Mouse (Mus musculus): ENCODE measurements around the gene Spz1. TPM values are rescaled to one million over a fixed set of nuclear protein-coding genes. Genes with fewer than 3 reads are reported as not detected.

Spz1 gene
- polyA plus RNA-seq, 1 experiment from 2014 or later, result not detected

GRCm38 (mm10) chr13:92557229-92557628 is 18.7 kb downstream of the Spz1 start:
- Histone ChIP-seq H3K9ac (no peak overlapping the region), H3K27ac (no peak overlapping the region), H3K4me2 (no peak overlapping the region), H3K36me3 (ENCODE audit: poor library complexity, severe bottlenecking) (no peaks in the 10 kb centered on the region), H3K4me3 (no peak overlapping the region), H3K27me3 (no peaks in the 10 kb centered on the region), H3K4me1 (peaks cover 2% of the 10 kb centered on the region; the same call in 1 of the 2 replicates), H3K9me3 (replicated peaks) (no peaks in the 10 kb centered on the region; the same call in 1 of the 2 replicates)
- ATAC-seq, result no peak
- 68% methylated on average over 2 of the region's 2 CpGs for WGBS

- no peaks in the 10 kb centered on the region for H3K27me3 ChIP-seq
- no peak overlapping the region for H3K4me2 ChIP-seq
- H3K9me3 ChIP-seq (replicated peaks), result peaks cover under 1% of the 10 kb centered on the region
- H3K27ac ChIP-seq, result no peak overlapping the region
- no peak overlapping the region for H3K9ac ChIP-seq
- no peak for ATAC-seq
- H3K4me1 ChIP-seq, result peaks cover 2% of the 10 kb centered on the region; the same call in 1 of the 2 replicates
- H3K36me3 ChIP-seq (ENCODE audit: poor library complexity, severe bottlenecking), result no peaks in the 10 kb centered on the region
- H3K4me3 ChIP-seq, result no peak overlapping the region
- WGBS, result 44% methylated on average over 8 of the region's 8 CpGs
Measured at GRCm38 (mm10) chr13:92556458-92557126, 19.4 kb downstream of the Spz1 start.

GRCm38 (mm10) chr13:92547093-92547492 is 28.9 kb downstream of the Spz1 start:
- no peak overlapping the region for H3K9ac ChIP-seq
- no peak overlapping the region for H3K4me3 ChIP-seq
- peaks cover 16% of the 10 kb centered on the region for H3K9me3 ChIP-seq (replicated peaks)
- no peaks in the 10 kb centered on the region for H3K27me3 ChIP-seq
- ATAC-seq, result no peak
- H3K4me1 ChIP-seq, result no peaks in the 10 kb centered on the region
- no peak overlapping the region for H3K27ac ChIP-seq
- H3K4me2 ChIP-seq, result no peak overlapping the region
- 86% methylated on average over 4 of the region's 4 CpGs for WGBS
- no peaks in the 10 kb centered on the region for H3K36me3 ChIP-seq (ENCODE audit: poor library complexity, severe bottlenecking)

GRCm38 (mm10) chr13:92540997-92541396 is 35.0 kb downstream of the Spz1 start:
- no peaks in the 10 kb centered on the region for H3K4me1 ChIP-seq

GRCm38 (mm10) chr13:92539126-92539525 is 36.8 kb downstream of the Spz1 start:
- ATAC-seq, result no peak
- no peak overlapping the region for H3K4me2 ChIP-seq
- no peaks in the 10 kb centered on the region for H3K4me1 ChIP-seq
- 54% methylated on average over 4 of the region's 4 CpGs for WGBS
- H3K36me3 ChIP-seq (ENCODE audit: poor library complexity, severe bottlenecking), result no peaks in the 10 kb centered on the region
- no peak overlapping the region for H3K9ac ChIP-seq
- H3K27ac ChIP-seq, result no peak overlapping the region
- H3K27me3 ChIP-seq, result no peaks in the 10 kb centered on the region
- H3K9me3 ChIP-seq (replicated peaks), result no peaks in the 10 kb centered on the region
- H3K4me3 ChIP-seq, result no peak overlapping the region

More at GRCm38 (mm10) chr13:92540997-92541396, 35.0 kb downstream of the Spz1 start:
- H3K4me3 ChIP-seq, result no peak overlapping the region
- ATAC-seq, result no peak
- H3K9me3 ChIP-seq (replicated peaks), result no peaks in the 10 kb centered on the region
- H3K27me3 ChIP-seq, result no peaks in the 10 kb centered on the region
- no peak overlapping the region for H3K9ac ChIP-seq
- no peak overlapping the region for H3K27ac ChIP-seq
- no peaks in the 10 kb centered on the region for H3K36me3 ChIP-seq (ENCODE audit: poor library complexity, severe bottlenecking)
- no peak overlapping the region for H3K4me2 ChIP-seq
- 91% methylated on average over 6 of the region's 6 CpGs for WGBS

- Histone ChIP-seq H3K9me3 (replicated peaks) (no peaks in the 10 kb centered on the region), H3K4me2 (no peak overlapping the region), H3K4me3 (no peak overlapping the region), H3K27me3 (no peaks in the 10 kb centered on the region), H3K9ac (no peak overlapping the region), H3K4me1 (peaks cover 10% of the 10 kb centered on the region), H3K27ac (no peak overlapping the region), H3K36me3 (ENCODE audit: poor library complexity, severe bottlenecking) (no peaks in the 10 kb centered on the region)
- ATAC-seq, result no peak
- WGBS, result 63% methylated on average over 2 of the region's 2 CpGs
Measured at GRCm38 (mm10) chr13:92533801-92534200, 42.2 kb downstream of the Spz1 start.

- Histone ChIP-seq H3K4me3 (no peak overlapping the region), H3K27me3 (no peaks in the 10 kb centered on the region), H3K4me1 (peaks cover 10% of the 10 kb centered on the region), H3K4me2 (no peak overlapping the region), H3K9ac (no peak overlapping the region), H3K9me3 (replicated peaks) (no peaks in the 10 kb centered on the region), H3K27ac (no peak overlapping the region), H3K36me3 (ENCODE audit: poor library complexity, severe bottlenecking) (no peaks in the 10 kb centered on the region)
- 83% methylated on average over 2 of the region's 2 CpGs for WGBS
- ATAC-seq, result no peak
Measured at GRCm38 (mm10) chr13:92532216-92532615, 43.8 kb downstream of the Spz1 start.

GRCm38 (mm10) chr13:92531237-92531636 is 44.7 kb downstream of the Spz1 start:
- Histone ChIP-seq H3K4me2 (peak overlapping the region; percentile 72), H3K4me3 (peak overlapping the region; percentile 82), H3K4me1 (peaks cover 10% of the 10 kb centered on the region), H3K9ac (peak overlapping the region; percentile 86), H3K27me3 (no peaks in the 10 kb centered on the region), H3K27ac (peak overlapping the region; percentile 92), H3K9me3 (replicated peaks) (no peaks in the 10 kb centered on the region), H3K36me3 (ENCODE audit: poor library complexity, severe bottlenecking) (no peaks in the 10 kb centered on the region)
- ATAC-seq, result no peak; the same call in 1 of the 2 replicates
- 4% methylated on average over 15 of the region's 15 CpGs for WGBS

GRCm38 (mm10) chr13:92530721-92531211 is 45.2 kb downstream of the Spz1 start, which contains the start of gene Zfyve16:
Gene Zfyve16 (minus strand): TSS chr13:92530868.
- peak within 1 kb of the TSS; percentile 72 for H3K4me2 ChIP-seq
- no peaks in the 10 kb centered on the region for H3K9me3 ChIP-seq (replicated peaks)
- no peaks in the 10 kb centered on the region for H3K36me3 ChIP-seq (ENCODE audit: poor library complexity, severe bottlenecking)
- peak within 1 kb of the TSS; percentile 92 for H3K27ac ChIP-seq
- H3K4me1 ChIP-seq, result peaks cover 10% of the 10 kb centered on the region
- no peaks in the 10 kb centered on the region for H3K27me3 ChIP-seq
- ATAC-seq, result peak; percentile 98
- peak within 1 kb of the TSS; percentile 82 for H3K4me3 ChIP-seq
- under 1% methylated on average over 44 of the region's 46 CpGs for whole genome bisulfite sequencing
- H3K9ac ChIP-seq, result peak within 1 kb of the TSS; percentile 86

- ATAC-seq, result peak; percentile 93
- peak overlapping the region; percentile 72 for H3K4me2 ChIP-seq
- H3K9ac ChIP-seq, result peak overlapping the region; percentile 86
- 4% methylated on average over 37 of the region's 47 CpGs for WGBS
- H3K36me3 ChIP-seq (ENCODE audit: poor library complexity, severe bottlenecking), result no peaks in the 10 kb centered on the region
- H3K27me3 ChIP-seq, result no peaks in the 10 kb centered on the region
- peak overlapping the region; percentile 92 for H3K27ac ChIP-seq
- peaks cover 10% of the 10 kb centered on the region for H3K4me1 ChIP-seq
- no peaks in the 10 kb centered on the region for H3K9me3 ChIP-seq (replicated peaks)
- peak overlapping the region; percentile 82 for H3K4me3 ChIP-seq
Measured at GRCm38 (mm10) chr13:92529828-92530720, 45.9 kb downstream of the Spz1 start.
